Comparison of ENCODE assay signal across 29 mouse cellular contexts in the genomic region with DNA sequence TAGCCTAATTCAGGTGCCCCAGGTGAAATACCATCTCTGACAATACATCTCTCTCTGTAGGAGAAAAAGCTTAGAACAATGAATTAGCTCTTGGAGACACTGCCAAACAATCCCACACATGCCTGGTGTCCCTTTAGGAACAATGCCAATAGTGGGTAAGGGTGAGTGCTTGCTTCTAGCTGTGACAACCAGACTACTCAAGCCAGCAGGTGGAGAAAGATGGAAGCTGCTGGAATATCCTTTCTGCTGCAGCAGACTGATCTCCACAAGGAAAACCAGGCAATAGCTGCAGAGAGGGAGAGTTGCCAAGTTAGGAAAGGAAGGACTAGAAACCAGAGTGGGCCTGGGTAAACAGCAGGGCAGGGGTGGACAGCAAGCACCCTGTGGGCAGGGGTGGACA.
DNase-seq lines count a peak whose midpoint lies in the region; ATAC-seq and TF ChIP-seq lines count a peak whose summit lies in the region.
"Had no signal": no experiment of that assay in that cellular context is flagged by ENCODE, and none has a peak within 500 bp of the region (broad histone marks: within the 10 kb centered on the region; RNA-seq: fewer than 3 reads in every experiment).

No protein-coding gene starts in this region.

- H3K27me3 ChIP-seq in hindbrain, postnatal 0 days (ENCODE audit: insufficient read depth, low read length) = no peaks in the 10 kb centered on the region
- no peaks in the 10 kb centered on the region for H3K27me3 ChIP-seq in hindbrain, embryonic 16.5 days (replicated peaks; ENCODE audit: control insufficient read depth, insufficient read depth, low read length)
- H3K27me3 ChIP-seq: embryonic facial prominence, embryonic 15.5 days; forebrain, embryonic 13.5 days; limb, embryonic 12.5 days; liver, embryonic 15.5 days; midbrain, embryonic 15.5 days had no signal

- H3K9ac ChIP-seq in hindbrain, postnatal 0 days (replicated peaks; ENCODE audit: low read length) = no peak overlapping the region
- no peak overlapping the region for H3K9ac ChIP-seq in hindbrain, embryonic 16.5 days (ENCODE audit: low read depth, low read length)
- H3K9ac ChIP-seq: embryonic facial prominence, embryonic 15.5 days; forebrain, embryonic 13.5 days; limb, embryonic 12.5 days; liver, embryonic 15.5 days; lung, embryonic 14.5 days; midbrain, embryonic 15.5 days had no signal

- H3K4me3 ChIP-seq in hindbrain, postnatal 0 days (ENCODE audit: low read length) = no peak overlapping the region
- H3K4me3 ChIP-seq in hindbrain, embryonic 16.5 days (ENCODE audit: low read length) = no peak overlapping the region
- H3K4me3 ChIP-seq: embryonic facial prominence, embryonic 10.5 days; embryonic facial prominence, embryonic 15.5 days; forebrain, embryonic 13.5 days; left cerebral cortex, adult 2 months; limb, embryonic 12.5 days; liver, embryonic 15.5 days; midbrain, embryonic 15.5 days had no signal

- H3K4me2 ChIP-seq in hindbrain, postnatal 0 days (ENCODE audit: low read depth, low read length) = no peak overlapping the region
- no peak overlapping the region for H3K4me2 ChIP-seq in hindbrain, embryonic 16.5 days (ENCODE audit: low read length)
- H3K4me2 ChIP-seq: embryonic facial prominence, embryonic 15.5 days; forebrain, embryonic 13.5 days; heart, embryonic 11.5 days; limb, embryonic 12.5 days; liver, embryonic 15.5 days; lung, embryonic 14.5 days; midbrain, embryonic 15.5 days had no signal

- H3K27ac ChIP-seq in hindbrain, postnatal 0 days = no peak overlapping the region
- H3K27ac ChIP-seq in hindbrain, embryonic 16.5 days (ENCODE audit: low read depth, low read length) = no peak overlapping the region
- H3K27ac ChIP-seq: embryonic facial prominence, embryonic 15.5 days; forebrain, embryonic 13.5 days; kidney, postnatal 0 days; limb, embryonic 12.5 days; liver, embryonic 15.5 days; midbrain, embryonic 15.5 days had no signal

- DNase-seq in cerebellum, postnatal 4 days (ENCODE audit: low spot score in 2 of 2) = no peak
- peak; percentile 6 for DNase-seq in hindbrain, postnatal 0 days (ENCODE audit: low spot score)
- DNase-seq in cerebellum, adult 11-12 months = peak; percentile 72
- DNase-seq in cerebellum, adult 9-11 months = peak; percentile 76
- DNase-seq in urinary bladder, postnatal 25 days (ENCODE audit: low spot score) = no peak
- no peak for DNase-seq in embryo, embryonic 11 days
- DNase-seq: adrenal gland, adult 2 months; adrenal gland, postnatal 36 days; gastrocnemius, postnatal 25 days; heart, postnatal 14 days; kidney, adult 8-10 months; kidney, postnatal 4 days; lung, embryonic 14.5 days; lung, postnatal 14 days; right cerebral cortex, adult 18-20 months; thymus, postnatal 4 days had no signal

- no peaks in the 10 kb centered on the region for H3K36me3 ChIP-seq in hindbrain, postnatal 0 days (ENCODE audit: insufficient read depth, low read length)
- H3K36me3 ChIP-seq in hindbrain, embryonic 16.5 days (ENCODE audit: control insufficient read depth, insufficient read depth, low read length) = no peaks in the 10 kb centered on the region
- H3K36me3 ChIP-seq: embryonic facial prominence, embryonic 10.5 days; embryonic facial prominence, embryonic 15.5 days; limb, embryonic 12.5 days; liver, embryonic 15.5 days; midbrain, embryonic 15.5 days had no signal

- H3K9me3 ChIP-seq in hindbrain, postnatal 0 days (ENCODE audit: low read length) = no peaks in the 10 kb centered on the region
- H3K9me3 ChIP-seq in hindbrain, embryonic 16.5 days (ENCODE audit: control insufficient read depth, low read length) = no peaks in the 10 kb centered on the region
- H3K9me3 ChIP-seq: embryonic facial prominence, embryonic 15.5 days; liver, embryonic 15.5 days; midbrain, embryonic 15.5 days had no signal

- peaks cover 10% of the 10 kb centered on the region for H3K4me1 ChIP-seq in hindbrain, postnatal 0 days (ENCODE audit: insufficient read depth, low read length)
- H3K4me1 ChIP-seq in hindbrain, embryonic 16.5 days (ENCODE audit: control insufficient read depth, insufficient read depth, low read depth, low read length) = peaks cover 14% of the 10 kb centered on the region
- H3K4me1 ChIP-seq: liver, embryonic 15.5 days had no signal

- TF ChIP-seq CTCF in hindbrain, postnatal 0 days (IDR thresholded peaks at IDR 0.05; ENCODE audit: low read depth) = no peak

- peak; percentile 70; the same call in 1 of the 2 replicates for ATAC-seq in cerebellum, adult (ENCODE audit: insufficient number of reproducible peaks, low FRiP score, low TSS enrichment)
- ATAC-seq in hindbrain, postnatal 0 days = no peak
- no peak for ATAC-seq in hindbrain, embryonic 16.5 days
- ATAC-seq: activated CD4-positive, CD25-positive, alpha-beta regulatory T cell, adult 4 months; forebrain, embryonic 13.5 days; intestine, embryonic 16.5 days; midbrain, embryonic 15.5 days had no signal

Comparison
In these comparisons a context has a peak if more than half of its experiments do, and no peak if none do; other contexts are left out.
1. DNase-seq: peak in hindbrain, postnatal 0 days (single experiment), cerebellum, adult 11-12 months (single experiment) and cerebellum, adult 9-11 months (single experiment); none in cerebellum, postnatal 4 days (0 of 2), urinary bladder, postnatal 25 days (single experiment) and embryo, embryonic 11 days (single experiment).